Mouse (Mus musculus): ENCODE data around the gene Gm8773. TPM values are rescaled to one million over a fixed set of nuclear protein-coding genes. Genes with fewer than 3 reads are reported as not detected.

Gm8773 gene
- total RNA-seq (2023) = not detected

DNA sequence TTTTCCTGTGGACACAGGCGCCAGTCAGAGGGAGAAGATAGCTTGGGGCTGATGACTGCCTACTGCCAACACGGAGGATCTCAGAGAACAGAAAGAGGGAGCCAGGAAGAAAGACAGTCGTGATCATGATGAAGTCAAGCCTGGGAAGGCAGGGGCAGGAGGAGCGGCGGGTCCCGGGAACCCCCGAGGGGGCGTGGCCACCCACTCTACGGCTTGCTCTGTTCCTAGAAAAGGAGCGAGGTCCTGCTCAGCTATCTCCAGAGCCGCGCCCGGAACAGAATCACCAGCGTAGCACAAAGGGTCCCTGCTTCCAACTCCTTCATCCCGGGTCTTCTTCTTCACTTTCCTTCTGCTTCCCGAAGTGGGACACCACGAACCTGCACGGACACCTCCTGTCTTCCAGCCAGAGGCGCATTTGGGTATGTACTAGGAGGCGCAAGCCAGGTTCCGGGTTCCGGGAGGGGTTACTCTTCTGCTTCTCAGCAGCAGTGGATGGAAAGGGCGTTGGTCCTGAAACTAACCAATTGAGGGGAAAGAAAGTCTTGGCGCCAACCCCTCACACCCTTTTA is at the start of gene Gm8773:
Gene Gm8773, plus strand, starts transcription at position 51 of the 569 bp plus-strand sequence.

GRCm38 (mm10) chr5:5559079-5559740 is 14.4 kb upstream of the Gm8773 start, which contains the start of gene Gtpbp10:
Gene Gtpbp10, minus strand, starts transcription at chr5:5559538.

Other genes with a start within 250 kb of the Gm8773 start
- gene Cdk14, start 153.5 kb upstream of the Gm8773 start, total RNA-seq (2023) = 1 to 10 TPM; 6.0 to 9.0 TPM
- gene 1700015F17Rik, start 94.7 kb upstream of the Gm8773 start, total RNA-seq (2023) = not detected
- 1 to 10 TPM; 4.1 to 4.2 TPM for gene Cldn12, start 58.8 kb upstream of the Gm8773 start, total RNA-seq (2023)
- 1 to 10 TPM; 8.0 to 8.7 TPM for gene Gtpbp10, start 14.3 kb upstream of the Gm8773 start, total RNA-seq (2023)
- not detected for gene Cfap69, start 90.4 kb downstream of the Gm8773 start, total RNA-seq (2023)
- not detected for gene Steap2, start 120.8 kb downstream of the Gm8773 start, total RNA-seq (2023)
- not detected for gene Steap1, start 175.5 kb downstream of the Gm8773 start, total RNA-seq (2023)

Data from neutrophil, adult 83 days (primary cell).